Mouse (Mus musculus) urinary bladder, postnatal 25 days (tissue): ENCODE measurements around the gene Lin7b.
A peak's percentile ranks its signal among the peaks of the same experiment; 100 is the strongest.
"Not testable (repeated sequence)": the region's sequence is repeated elsewhere in the genome, so short reads cannot be mapped to it uniquely, and the experiment has no call there.

ENCODE experiments used
- DNase-seq: peaks from one replicate; pipeline ENCODE4 v3.0.0; 2022; ENCODE audit warnings: low spot score

The Lin7b gene

DNA sequence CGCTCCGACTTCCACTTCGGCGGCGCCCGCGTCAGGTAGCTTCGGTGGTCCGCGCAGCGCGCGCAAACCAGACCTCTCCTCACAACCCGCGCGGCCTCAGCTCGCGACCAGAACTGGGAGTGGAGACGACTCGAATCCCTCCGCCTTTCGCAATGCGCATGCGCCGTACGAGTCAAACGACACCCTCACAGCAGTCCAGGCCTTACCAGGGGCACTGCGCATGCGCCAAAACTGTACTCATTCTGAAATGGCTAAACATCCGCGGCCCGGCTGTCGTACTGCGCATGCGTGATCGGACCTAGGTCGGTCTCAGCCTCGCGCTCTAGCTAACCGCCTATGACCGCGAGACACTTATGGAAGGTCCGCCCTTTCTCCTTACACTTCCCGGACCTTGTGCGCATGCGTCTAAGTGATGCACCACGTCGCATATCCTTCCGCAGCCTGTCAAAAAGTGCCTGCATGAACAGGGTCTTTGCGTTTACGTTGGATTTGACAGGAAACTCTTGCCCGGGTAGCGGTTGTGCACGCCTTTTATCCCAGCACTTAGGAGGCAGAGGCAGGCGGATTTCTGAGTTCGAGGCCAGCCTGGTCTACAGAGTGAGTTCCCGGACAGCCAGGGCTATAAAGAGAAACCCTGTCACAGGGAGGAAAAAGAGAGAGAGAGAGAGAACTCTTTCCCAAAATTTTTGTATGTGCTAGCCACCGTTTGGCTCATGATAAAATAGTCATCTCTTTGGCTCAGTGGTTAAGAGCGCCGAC lies 25.4 kb upstream of the Lin7b start, which contains the start of gene Snrnp70:
Gene Snrnp70, minus strand, starts transcription at position 165 of the 759 bp plus-strand sequence.
- DNase-seq = peak; percentile 100

DNA sequence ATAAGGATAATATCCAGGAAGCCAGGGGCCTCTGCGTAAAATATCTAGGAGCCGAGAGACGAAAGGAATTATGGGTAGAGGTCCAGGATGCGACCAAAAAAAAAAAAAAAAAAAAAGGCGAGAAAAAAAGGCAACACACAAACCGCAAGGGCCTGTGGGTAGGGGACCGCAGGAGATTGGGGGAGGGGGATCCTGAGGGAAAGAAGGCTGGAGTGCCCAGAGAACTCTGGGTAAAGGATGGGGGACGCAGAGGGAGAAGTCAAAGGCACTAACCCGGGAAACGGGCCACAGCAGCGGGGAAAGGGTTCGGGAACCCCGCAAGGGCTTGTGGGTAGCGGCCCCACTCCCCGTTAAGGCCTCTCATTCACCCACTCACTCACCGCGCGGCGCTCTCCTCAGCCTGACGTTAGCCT lies 24.8 kb upstream of the Lin7b start:
- DNase-seq = no peak

DNA sequence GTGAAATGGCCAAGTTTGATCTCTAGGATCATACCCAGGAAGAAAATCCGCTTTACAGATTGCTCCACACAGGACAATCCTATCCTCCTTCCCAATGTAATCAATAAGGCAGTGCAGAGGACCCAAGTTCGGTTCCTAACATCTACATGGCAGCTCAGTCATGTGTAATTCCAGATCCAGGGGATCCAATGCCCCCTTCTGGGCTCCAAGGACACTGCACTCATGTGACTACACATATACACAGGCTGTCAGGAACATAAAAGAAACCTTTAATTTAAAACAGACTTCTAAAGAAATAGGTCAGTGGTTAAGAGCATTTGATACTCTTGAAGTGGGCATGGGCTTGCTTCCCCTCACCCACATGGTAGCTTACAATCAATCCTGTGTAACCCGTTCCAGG lies 15.7 kb upstream of the Lin7b start:
- DNase-seq = no peak

DNA sequence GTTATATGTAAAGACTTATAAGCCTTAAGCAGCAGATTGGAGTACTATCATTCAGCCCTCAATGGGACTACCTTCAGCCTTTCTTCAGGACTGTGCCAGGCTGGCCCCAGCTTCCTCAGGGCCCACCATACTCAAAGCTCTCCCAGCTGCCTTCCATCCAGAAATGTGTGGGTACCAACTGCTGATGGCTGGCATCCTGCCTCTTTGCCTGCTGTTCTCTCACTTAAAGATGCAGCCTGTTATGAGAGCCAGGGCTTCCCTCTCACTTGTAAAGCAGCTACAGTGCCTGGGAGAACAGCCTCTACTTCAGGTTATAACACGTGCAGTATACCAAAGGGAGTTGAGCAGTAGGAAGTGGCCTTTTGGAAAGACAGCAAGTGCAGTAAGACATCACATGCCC lies 5.7 kb upstream of the Lin7b start:
- DNase-seq = no peak

DNA sequence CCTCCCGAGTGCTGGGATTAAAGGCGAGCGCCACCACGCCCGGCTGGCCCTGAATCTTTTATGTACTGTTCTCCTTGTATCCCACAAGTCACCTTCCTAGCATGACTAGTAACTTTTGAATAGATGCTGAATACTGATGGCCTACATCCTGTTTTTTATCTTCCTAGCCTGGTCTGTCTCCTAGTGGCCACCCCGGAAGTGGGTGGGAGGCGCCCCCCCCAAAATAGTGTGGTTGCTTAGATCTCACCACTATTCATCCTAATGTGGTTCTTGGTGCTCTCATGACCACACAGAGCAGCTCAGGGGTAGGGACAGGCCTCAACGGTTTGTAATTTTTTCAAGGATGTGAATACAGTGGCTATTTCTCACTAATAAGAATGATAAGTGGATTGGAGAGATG lies 4.2 kb upstream of the Lin7b start:
- DNase-seq = no peak

DNA sequence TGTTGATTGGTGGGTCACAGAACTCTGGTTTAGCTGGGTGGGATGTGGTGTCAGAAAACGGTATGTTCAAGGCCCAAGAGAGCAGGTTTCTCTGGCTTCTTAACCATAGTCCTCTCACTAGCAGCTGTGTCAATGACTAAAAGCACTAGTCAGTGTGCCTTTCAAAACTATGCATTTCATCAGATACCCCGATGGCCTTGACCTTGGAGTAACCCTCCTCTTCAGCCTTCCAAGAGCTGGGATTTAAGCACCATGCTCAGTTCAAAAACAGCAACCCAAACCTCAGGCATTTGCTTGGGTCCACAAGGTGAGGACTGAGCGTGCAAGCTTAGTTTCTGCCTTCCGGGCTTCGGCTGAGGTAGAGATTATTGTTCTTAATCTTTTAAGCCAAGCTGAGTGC lies 2.0 kb upstream of the Lin7b start:
- no peak for DNase-seq

DNA sequence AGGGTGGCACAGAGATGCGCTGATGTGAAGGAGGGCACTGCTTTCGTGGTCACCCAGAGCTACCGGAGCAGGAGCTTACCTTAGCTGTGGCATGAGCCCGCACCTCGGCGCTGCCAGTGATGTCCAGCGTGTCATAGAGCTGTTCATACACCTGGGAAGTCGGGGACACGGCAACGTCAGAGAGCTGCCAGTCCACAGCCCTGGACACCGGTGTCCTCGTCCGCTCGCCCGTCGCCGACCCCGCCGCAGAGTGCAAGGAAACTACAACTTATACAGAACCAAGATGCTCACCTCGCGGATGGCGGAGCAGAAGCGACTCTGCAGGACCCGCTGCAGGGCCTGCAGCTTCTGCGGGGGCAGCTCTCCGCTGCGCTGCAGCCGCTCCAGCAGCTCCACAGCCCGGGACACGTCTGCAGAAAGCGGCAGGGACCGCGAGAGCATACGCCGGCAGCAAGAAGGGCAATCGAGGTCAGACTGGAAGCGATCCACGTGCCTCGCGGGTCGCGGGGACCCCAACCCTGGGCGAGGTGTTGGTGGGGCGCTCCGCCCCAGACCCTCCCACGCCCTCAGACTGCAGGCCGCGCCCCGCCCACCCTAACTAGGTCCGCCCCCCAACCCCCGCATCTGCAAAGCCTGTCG lies 428 bp downstream of the Lin7b start:
- no peak for DNase-seq

DNA sequence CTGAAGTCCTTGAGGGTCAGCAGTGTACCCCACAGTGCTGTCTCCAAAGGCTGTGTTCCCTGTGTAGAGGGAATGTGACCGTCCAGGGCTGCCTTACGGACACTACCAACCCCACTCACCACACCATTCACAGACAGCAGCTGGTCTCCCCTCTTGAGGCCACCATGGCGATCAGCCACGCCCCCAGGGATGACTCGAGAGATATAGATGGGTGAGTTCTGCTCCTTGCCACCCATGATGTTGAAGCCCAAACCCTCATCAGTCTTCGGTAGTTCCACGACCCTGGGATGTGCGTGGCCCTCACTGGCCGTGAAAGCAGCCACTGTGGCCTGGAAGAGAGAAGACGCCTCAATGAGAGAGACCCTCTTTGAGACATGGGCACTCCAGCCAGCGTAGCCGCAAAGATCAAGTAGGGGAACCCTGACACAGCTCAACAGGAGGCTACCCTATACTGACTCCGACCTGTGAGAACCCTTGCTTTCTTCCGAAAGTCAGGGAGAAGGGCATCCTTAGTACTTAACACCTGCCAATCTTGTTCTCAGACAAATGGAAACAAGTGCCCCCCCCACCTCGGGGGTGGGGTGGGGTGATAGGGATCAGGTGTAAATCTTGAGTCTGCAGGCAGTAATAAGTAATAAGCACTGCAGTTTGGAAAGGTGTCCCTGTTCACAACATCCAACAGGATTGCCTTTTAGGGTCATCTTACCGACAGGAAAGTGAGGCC lies 1.2 kb downstream of the Lin7b start:
- DNase-seq = no peak

DNA sequence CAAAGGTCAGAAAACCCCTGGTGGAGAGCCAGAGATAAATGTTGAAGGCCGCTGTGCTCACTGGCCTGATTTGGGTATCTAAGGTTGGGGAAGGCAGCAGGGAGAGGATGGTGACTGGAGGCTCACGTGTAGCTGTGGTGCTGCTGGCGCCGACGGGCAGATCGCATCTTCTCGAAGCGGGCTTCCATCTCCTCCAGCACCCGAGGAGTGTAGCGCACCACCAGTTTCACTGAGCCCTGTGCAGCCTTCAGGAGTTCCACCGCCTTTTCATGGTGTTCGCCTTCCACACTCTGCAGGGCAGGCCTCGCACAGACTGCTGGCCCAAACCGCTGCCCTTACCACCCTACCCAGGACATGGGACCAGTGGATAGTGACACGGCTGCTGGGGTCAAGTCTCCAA lies 2.2 kb downstream of the Lin7b start:
- no peak for DNase-seq

DNA sequence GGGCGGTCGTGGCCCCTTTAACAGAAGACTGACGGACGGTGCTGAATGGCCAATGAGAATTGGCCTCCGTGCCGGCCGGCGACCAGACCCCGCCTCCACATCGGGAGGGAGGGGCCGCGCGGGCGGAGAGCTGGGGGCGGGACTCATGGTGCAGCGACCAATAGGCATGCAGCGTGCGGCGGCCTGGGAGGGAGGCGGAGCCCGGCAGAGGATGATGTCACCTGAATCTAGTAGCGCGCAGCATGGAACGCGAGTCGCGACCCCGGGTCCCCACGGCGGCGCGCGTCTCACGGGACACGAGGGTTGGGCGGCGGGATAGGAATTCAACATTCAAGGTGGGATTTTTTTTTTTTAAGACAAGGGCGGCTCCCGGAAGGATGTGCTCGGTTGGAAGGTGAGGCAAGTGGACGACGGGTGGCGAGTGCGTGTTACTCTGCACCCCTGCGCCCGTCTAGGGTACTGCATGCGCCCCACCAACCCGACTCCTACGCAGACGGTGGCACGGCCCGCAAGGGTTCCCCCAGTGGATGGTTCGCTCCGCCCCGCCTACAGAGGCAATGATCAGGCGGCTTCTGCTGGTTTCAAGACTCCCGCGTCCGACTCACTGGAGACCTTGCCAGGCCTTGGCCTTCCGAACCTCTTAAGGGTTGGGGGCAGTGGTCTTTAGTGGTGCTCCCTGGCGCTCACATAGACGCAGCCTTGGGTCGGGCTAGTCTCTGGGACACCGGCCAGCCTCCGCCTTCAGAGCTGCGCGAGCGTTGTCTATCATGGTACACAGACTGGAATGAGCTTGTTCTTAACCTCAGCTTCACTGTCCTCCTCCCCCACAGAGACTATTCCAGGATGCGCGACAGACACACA lies 3.1 kb downstream of the Lin7b start:
- peak; percentile 97 for DNase-seq

DNA sequence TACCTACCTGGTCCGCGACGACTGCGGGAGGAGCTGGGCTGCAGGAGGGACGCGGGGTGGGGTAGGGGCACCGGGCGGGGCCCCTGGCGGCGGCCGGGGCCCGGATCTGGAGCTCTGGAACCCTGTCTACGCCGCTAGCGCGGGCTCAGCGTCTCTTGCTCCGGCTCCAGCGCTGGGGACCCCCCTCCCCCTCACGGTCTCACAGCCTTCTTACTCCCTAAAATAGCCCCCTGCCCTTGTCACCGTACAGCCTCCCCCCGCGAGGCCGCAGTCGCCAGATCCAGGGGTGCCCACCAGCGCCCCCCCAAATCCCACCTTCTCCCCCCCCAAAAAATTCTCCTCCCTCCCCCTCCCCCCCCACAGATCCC lies 3.7 kb downstream of the Lin7b start, which contains the start of gene Ppfia3:
Gene Ppfia3, minus strand, starts transcription at position 368 of the 368 bp plus-strand sequence.
- DNase-seq = no peak

DNA sequence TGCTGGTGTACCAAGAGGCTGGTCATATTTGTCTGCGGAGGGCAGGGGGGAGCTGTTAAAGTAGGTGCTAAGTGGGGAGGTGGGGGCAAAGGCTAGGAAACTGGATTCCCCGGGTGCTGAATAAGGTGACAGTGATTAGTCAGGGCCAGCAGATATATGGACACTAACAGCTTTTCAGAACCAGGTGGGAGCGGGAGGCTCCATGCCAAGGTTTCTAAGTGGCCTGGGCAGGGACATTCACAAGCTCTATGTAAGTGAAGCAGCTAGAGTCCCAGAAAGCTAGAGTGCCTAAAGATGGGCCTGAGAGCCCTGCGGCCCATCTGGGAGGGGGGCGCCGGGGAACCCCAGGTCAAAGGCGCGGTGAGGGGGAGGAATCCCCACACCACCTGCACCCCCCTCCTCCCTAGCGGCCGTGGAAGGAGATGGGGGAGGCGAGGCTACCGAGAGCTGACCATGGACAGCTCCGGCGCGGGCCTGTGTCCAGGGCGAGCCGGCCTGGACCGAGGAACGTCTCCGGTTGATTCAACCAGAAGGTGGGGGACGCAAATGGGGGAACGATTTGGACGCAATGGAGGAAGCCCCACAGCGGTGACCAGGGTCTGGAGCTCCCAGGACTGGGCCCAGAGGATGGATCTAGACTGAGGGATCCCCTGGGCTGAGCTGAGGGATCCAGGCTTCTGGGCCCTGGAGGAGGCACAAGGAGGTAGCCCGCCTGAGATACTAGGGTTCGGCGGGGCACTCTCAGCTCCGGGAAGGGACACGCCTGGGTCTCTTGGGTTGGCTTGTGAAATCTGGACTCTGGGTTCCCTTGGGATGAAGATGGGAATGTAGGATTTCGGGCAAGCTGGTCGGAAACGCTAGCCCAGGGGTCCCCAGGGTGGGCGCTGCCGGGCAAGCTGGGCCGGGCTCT lies 4.4 kb downstream of the Lin7b start:
- DNase-seq = peak; percentile 55

DNA sequence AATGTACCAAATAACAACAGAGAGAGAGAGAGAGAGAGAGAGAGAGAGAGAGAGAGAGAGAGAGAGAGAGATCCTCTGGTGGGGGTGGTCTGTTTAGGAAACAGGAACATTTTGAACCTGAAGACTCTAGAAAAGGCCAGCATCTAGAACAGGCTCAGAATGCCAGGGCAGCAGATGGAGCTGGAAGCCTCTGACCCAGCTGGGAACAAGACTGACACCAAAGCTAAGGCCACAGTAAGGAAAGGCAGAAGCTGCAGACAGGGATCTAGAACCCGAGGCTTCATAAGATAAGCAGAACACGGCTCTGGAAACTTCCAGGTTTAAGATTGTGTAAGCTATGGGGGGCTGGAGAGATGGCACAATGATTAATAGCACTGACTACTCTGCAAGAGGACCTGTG lies 6.4 kb downstream of the Lin7b start:
- DNase-seq = no peak

DNA sequence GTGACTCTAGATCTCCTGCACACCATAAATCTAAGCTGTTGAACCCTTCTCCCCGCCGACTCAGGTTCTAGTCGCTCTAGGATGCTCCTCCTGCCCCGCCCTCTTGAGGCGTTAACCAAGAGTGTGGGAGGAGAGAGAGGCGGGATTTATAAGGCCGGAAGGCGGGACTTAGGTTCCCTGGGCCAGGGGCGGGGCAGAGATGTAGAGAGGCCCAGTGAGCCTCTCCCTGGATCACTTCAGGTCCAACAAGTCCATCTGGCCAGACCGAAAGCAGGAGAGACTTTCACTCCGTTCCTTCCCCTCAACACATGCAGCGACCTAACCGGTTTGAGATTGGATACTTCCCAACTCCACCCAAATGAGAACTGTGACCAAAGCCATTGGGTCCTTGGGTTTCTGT lies 7.6 kb downstream of the Lin7b start:
- DNase-seq = peak; percentile 57

DNA sequence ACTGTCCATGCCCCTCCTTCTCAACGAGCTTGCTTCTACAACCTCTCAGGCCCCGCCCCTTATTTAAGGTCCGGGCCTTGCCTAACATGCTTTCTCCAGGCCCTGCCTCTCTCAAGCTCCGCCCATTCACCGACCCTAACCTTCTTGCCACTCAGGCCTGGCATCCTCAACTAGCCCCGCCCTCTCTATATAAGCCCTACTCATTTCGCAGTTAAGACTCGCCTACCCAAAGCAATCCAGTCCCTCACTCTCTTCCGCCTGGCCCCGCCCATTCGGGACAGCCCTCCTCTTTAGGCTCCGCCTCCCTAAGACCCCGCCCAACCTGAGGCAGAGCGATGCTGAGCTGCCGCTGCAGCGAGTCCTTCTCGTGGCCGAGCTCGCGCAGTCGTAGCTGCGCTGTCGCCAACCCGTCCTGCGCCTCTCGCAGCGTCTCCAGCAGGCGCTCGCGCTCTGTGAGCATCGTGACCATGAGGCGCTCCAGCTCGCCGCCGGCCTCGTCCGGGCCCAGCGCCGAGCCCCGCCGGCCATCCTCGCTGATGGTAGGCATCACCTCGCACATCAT lies 9.1 kb downstream of the Lin7b start:
- peak; percentile 67 for DNase-seq

DNA sequence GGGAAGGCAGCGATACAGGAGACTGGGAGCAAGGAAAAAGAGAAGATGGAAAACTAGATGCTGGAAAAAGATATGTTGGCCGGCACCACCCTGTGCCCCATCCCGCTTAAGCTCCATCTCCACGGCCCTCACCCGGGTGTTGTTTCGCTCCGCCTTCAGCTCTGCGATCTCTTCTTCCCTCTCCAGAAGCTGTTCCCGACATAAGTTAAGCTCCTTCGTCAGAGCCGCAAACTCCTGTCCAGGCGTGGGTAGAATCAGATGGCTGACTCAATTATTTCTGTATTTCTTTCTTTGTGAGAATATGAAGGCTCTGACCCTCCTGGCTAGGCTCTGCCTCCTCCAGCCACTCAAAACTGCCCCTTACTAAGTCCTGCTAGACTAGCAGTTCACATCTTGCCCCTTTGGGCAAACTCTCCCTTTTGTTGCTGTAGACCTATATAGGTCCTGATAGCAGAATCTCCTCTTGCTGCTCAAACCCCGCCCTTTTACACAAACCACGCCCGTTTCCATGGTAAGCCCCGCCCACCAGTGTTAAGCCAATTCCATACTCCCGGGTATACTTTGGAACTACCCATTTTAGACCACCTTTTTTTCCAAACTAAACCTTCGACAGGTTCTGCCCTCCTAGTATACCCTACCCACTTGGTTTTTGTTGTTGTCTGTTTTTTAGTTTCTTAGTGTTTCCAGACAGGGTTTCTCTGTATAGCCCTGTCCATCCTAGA lies 9.8 kb downstream of the Lin7b start:
- DNase-seq = no peak

DNA sequence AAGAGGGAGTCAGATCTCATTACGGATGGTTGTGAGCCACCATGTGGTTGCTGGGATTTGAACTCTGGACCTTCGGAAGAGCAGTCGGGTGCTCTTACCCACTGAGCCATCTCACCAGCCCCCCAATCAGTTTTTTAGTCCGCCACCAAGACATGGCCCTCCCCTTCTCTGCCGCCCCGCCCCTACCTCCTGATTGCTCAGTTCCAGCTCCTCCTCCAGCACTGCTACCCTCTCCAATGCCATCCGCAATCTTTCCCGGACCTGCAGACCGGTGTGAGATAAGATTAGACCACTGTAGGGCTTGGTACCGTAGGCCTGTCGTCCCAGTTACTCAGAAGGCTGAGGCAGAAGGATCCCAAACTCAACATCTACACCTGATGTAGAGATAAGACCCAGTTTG lies 11.3 kb downstream of the Lin7b start:
- DNase-seq = not testable (repeated sequence)

DNA sequence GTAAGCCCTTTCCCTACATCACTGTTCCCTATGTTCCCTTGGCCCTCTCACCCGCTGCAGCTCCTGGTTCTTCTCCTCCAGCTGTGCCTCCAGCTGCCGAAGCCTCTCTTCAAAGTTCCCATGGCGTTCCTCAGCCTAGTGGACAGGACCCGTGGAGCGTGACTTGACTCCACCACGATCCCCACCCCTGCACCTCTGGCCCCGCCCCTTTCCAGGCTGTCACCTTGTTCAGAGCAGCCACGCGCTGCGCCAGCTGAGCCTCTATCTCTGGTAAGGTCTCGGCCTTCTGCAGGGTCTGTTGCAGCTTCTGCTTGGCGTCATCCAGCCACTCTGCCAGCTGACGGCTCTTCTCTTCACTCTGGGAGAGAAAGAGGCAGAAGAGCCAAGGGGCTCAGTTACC lies 14.3 kb downstream of the Lin7b start:
- no peak for DNase-seq

DNA sequence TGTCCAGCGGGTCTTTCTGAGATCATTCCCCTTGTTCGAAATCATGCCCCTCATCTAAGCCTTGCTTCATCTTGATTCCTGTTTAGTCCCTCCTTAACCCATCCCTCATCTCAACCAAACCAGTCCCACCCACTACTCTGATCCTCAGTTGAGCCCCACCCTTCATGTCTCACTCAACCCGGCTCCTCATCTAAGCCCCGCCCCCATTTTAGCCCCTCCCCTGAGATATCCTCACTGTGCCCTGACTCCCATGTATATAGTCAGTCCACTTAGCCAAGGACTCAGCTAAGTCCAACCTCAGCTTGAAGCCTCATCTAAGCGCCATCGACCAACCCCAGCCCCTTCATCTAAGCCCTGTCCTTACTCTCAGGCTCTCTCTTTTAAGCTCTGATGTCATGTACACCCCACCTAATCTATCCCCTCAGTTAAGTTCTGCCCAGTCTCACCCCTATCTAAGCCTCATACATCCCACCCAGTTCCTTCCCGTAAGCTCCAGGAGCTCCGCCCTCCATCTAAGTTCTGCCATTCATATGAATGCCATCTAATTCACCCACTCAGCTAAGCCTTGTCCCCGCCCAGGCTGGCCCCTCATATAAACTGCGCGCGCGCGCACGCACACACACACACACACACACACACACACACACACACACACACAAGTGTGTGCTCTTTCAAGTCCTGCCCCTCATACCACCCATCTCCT lies 14.9 kb downstream of the Lin7b start:
- DNase-seq = no peak
